Mouse (Mus musculus) midbrain, embryonic 16.5 days (tissue): ENCODE measurements around the gene Tpp1. TPM values are rescaled to one million over a fixed set of nuclear protein-coding genes. Genes with fewer than 3 reads are reported as not detected.

Experiments used
- ATAC-seq: fragments of 200-750 bp; cut with Nextera tagmentation; 2 replicates; pipeline ENCODE4 v1.8.0; 2017; ENCODE audit warnings: moderate TSS enrichment
- H3K27ac ChIP-seq: fragments of 300-500 bp; sonication (generic); 2 replicates; pipeline ENCODE4 v1.5.1; 2014; ENCODE audit warnings: mild to moderate bottlenecking, low read length, mixed read lengths
- H3K27me3 ChIP-seq: fragments of 300-500 bp; sonication (generic); 2 replicates; pipeline ENCODE4 v1.6.1; 2014; ENCODE audit warnings: low read depth, low read length, mixed read lengths; ENCODE audit not compliant: control insufficient read depth, insufficient read depth
- H3K36me3 ChIP-seq: fragments of 300-500 bp; sonication (generic); 2 replicates; pipeline ENCODE4 v1.6.1; 2014; ENCODE audit warnings: mild to moderate bottlenecking, low read length, moderate library complexity, mixed read lengths; ENCODE audit not compliant: control insufficient read depth, insufficient read depth
- H3K4me1 ChIP-seq: fragments of 300-500 bp; sonication (generic); 2 replicates; pipeline ENCODE4 v1.6.1; 2014; ENCODE audit warnings: mild to moderate bottlenecking, low read length, mixed read lengths; ENCODE audit not compliant: control insufficient read depth, insufficient read depth
- H3K4me2 ChIP-seq: fragments of 300-500 bp; sonication (generic); 2 replicates; pipeline ENCODE4 v1.6.1; 2014; ENCODE audit warnings: mild to moderate bottlenecking, low read length, mixed read lengths
- H3K4me3 ChIP-seq: fragments of 300-500 bp; sonication (generic); 2 replicates; pipeline ENCODE4 v1.5.1; 2014; ENCODE audit warnings: low read depth, mild to moderate bottlenecking, low read length, moderate library complexity, mixed read lengths
- H3K9ac ChIP-seq: fragments of 300-500 bp; sonication (generic); 2 replicates; pipeline ENCODE4 v1.6.1; 2014; ENCODE audit warnings: low read depth, low read length, mixed read lengths
- H3K9me3 ChIP-seq: fragments of 300-500 bp; sonication (generic); replicated peaks from 2 replicates; pipeline ENCODE4 v1.6.1; 2014; ENCODE audit warnings: mild to moderate bottlenecking, low read length, mixed read lengths; ENCODE audit not compliant: control insufficient read depth, poor library complexity, severe bottlenecking
- WGBS: fragments of 180-500 bp; shearing (Covaris S2); extraction: QIAGEN DNeasy Blood & Tissue Kit; methylation state at CpG from one replicate; pipeline ENCODE4 v1.1.7; 2014; 5-methylcytosine and 5-hydroxymethylcytosine counted together
- polyA plus RNA-seq: library from polyadenylated mRNA; unstranded; fragments of >200 nt; fragmentation: Nextera tagmentation; extraction: Ambion mirVana; gene quantifications from 2 replicates; pipeline ENCODE4 v1.2.1, GENCODE M21; 2015

Gene Tpp1
- polyA plus RNA-seq: 32.1 and 38.6 TPM in 2 replicates

DNA sequence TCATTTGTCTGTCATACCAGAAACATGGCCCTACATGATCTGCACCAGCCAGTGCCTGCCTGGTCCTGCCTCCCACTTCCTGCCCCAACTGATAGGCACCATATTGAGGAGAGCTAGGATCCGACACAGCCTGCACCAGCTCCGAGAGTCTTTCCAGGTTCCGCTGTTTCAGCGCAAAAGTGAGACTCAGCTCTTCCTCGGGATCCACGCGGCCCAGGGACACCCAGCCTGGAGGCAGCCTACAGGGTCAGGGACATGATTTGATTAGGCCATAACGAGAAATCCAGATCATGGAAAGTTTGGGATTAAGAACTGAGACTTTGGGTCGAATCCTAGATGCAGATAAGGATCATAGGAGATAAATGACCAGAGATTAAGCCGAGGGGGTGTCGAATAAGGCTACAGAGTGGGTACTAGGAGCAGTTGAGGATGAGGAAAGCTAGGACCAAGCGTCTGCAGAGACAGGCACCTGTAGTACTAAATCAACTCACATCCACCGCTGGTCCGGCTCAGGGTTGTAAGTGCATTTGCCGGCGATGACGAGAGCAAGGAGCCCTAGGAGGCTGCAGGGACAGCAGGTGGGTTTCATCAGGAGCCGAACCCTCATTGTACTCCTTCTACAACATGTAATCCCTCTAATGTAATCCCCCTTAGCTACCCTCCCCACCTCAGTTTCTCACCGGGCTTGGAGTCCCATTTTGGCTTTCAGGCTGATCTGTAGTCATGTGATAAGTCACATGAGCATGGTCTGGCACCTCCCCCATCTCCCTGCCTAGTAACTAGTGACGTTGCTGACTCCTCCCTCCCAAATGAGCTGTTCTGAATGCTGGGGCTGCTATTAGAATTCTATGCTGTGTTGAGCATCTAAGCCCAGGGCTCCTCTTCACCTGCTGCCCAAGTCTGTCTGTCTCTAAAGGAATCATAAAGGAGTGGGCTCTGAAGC lies at the start of gene Tpp1:
TSS of gene Tpp1 (minus strand) at position 745 of the 943 bp plus-strand sequence.
- Histone ChIP-seq H3K4me1 (peaks cover 9% of the 10 kb centered on the region), H3K4me2 (peak within 1 kb of the TSS; percentile 50), H3K9me3 (no peaks in the 10 kb centered on the region), H3K4me3 (peak within 1 kb of the TSS; percentile 46), H3K27me3 (no peaks in the 10 kb centered on the region), H3K9ac (peak within 1 kb of the TSS; percentile 66), H3K36me3 (peaks cover 41% of the 10 kb centered on the region), H3K27ac (peak within 1 kb of the TSS; percentile 78)
- ATAC-seq: peak; percentile 85
- 18% methylated on average over 20 of the region's 20 CpGs for WGBS

- no peak overlapping the region for H3K9ac ChIP-seq
- no peak overlapping the region for H3K4me3 ChIP-seq
- no peak overlapping the region for H3K4me2 ChIP-seq
- H3K27me3 ChIP-seq: no peaks in the 10 kb centered on the region
- no peaks in the 10 kb centered on the region for H3K4me1 ChIP-seq
- H3K36me3 ChIP-seq: no peaks in the 10 kb centered on the region
- no peak for ATAC-seq
- WGBS: 96% methylated on average over 3 of the region's 3 CpGs
- no peak overlapping the region for H3K27ac ChIP-seq
- no peaks in the 10 kb centered on the region for H3K9me3 ChIP-seq
Measured at GRCm38 (mm10) chr7:105796972-105797371, 44.9 kb upstream of the Tpp1 start.

GRCm38 (mm10) chr7:105795759-105796366 lies 43.8 kb upstream of the Tpp1 start:
- H3K4me3 ChIP-seq: no peak overlapping the region
- H3K4me1 ChIP-seq: no peaks in the 10 kb centered on the region
- H3K27me3 ChIP-seq: no peaks in the 10 kb centered on the region
- ATAC-seq: no peak
- H3K36me3 ChIP-seq: no peaks in the 10 kb centered on the region
- no peak overlapping the region for H3K4me2 ChIP-seq
- no peak overlapping the region for H3K9ac ChIP-seq
- 7% methylated on average over 7 of the region's 7 CpGs for WGBS
- no peak overlapping the region for H3K27ac ChIP-seq
- H3K9me3 ChIP-seq: no peaks in the 10 kb centered on the region

GRCm38 (mm10) chr7:105793701-105794100 lies 41.7 kb upstream of the Tpp1 start:
- H3K36me3 ChIP-seq: no peaks in the 10 kb centered on the region
- H3K27me3 ChIP-seq: no peaks in the 10 kb centered on the region
- no peak overlapping the region for H3K9ac ChIP-seq
- peaks cover 5% of the 10 kb centered on the region; the same call in 1 of the 2 replicates for H3K4me1 ChIP-seq
- no peak overlapping the region for H3K4me2 ChIP-seq
- no peaks in the 10 kb centered on the region for H3K9me3 ChIP-seq
- H3K4me3 ChIP-seq: no peak overlapping the region
- 66% methylated on average over 7 of the region's 7 CpGs for WGBS
- no peak overlapping the region for H3K27ac ChIP-seq
- ATAC-seq: no peak

DNA sequence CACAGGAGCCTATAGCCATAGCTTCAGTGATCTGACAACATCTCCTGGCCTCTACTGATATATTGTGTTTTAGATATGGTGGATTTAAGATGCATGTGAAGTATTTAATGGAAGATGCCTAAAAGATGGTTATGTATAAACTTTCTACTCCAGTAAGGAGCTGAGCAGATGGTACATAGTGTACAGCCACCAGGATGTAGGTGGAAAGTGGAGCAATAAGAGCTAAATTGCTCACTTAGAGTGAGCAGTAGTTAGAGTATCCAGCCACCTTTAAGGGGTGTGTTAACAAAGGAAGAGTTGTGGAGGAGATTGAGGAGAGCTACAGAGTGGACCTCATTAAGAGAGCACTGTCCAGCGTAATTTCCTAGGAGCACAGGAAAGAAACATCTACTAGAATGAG lies 39.1 kb upstream of the Tpp1 start:
- no peak overlapping the region for H3K4me3 ChIP-seq
- no peaks in the 10 kb centered on the region for H3K27me3 ChIP-seq
- no peak overlapping the region for H3K27ac ChIP-seq
- H3K36me3 ChIP-seq: no peaks in the 10 kb centered on the region
- H3K9me3 ChIP-seq: no peaks in the 10 kb centered on the region
- H3K4me2 ChIP-seq: no peak overlapping the region
- WGBS: 84% methylated on average over 1 of the region's 1 CpGs
- ATAC-seq: no peak
- peaks cover 14% of the 10 kb centered on the region for H3K4me1 ChIP-seq
- no peak overlapping the region for H3K9ac ChIP-seq

DNA sequence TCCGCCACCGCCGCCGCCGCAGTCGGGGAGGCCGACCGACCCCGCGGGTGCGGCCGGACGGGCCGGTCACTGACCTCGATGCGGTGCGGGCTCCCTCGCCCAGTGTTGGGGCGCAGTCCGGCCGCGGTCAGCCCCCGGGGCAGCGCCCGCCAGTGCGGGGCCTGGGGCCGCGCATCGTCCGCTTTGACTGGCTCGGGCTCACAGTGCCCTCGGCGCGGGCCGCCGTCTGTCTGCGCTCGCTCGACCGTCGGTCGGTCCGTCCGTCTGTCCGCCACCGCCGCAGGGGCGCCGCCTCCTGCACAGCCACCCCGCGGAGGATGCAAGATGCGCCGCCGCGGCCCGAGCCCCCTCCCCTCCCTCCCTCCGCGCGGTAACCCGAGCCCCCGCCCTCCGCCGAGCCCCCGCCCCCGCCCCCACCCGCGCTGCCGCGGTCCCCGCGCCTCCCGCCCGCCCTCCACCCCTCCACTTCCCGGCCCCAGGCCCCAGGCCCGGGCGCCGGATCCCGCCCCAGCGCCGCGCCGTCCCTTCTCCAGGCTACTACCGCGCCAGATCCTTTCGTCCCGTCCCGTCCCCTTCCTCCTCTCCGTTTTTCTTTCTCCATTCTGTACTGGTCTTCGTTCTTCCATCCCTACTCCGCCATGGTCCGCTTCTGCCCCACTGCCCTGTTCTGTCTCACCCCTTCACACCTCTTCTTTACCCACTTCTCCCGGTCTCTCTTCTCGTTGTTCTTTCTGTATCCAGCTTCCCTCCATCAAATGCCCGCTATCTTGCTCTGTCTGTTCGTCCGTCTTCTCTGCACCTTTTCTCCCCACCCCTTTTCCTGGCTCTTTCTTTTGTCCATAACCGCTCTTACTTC lies 35.5 kb upstream of the Tpp1 start, which contains the start of gene Dchs1:
TSS of gene Dchs1 (minus strand) at position 370 of the 856 bp plus-strand sequence.
- Histone ChIP-seq H3K9me3 (no peaks in the 10 kb centered on the region), H3K9ac (peak within 1 kb of the TSS; percentile 100), H3K36me3 (0 out of 2 replicates have a peak, but pooled peaks cover 2% of the 10 kb centered on the region), H3K4me1 (peaks cover 50% of the 10 kb centered on the region), H3K4me3 (peak within 1 kb of the TSS; percentile 91), H3K4me2 (peak within 1 kb of the TSS; percentile 93), H3K27me3 (no peaks in the 10 kb centered on the region), H3K27ac (peak within 1 kb of the TSS; percentile 99)
- ATAC-seq: peak; percentile 75
- WGBS: under 1% methylated on average over 62 of the region's 97 CpGs

GRCm38 (mm10) chr7:105786506-105787284 lies 34.7 kb upstream of the Tpp1 start:
- Histone ChIP-seq H3K9ac (peak overlapping the region; percentile 100), H3K4me1 (peaks cover 53% of the 10 kb centered on the region), H3K9me3 (no peaks in the 10 kb centered on the region), H3K27ac (peak overlapping the region; percentile 99), H3K4me2 (peak overlapping the region; percentile 93), H3K4me3 (peak overlapping the region; percentile 91), H3K27me3 (no peaks in the 10 kb centered on the region), H3K36me3 (0 out of 2 replicates have a peak, but pooled peaks cover 2% of the 10 kb centered on the region)
- peak; percentile 76 for ATAC-seq
- WGBS: 2% methylated on average over 17 of the region's 20 CpGs

GRCm38 (mm10) chr7:105784556-105784955 lies 32.5 kb upstream of the Tpp1 start:
- H3K27ac ChIP-seq: no peak overlapping the region

More at GRCm38 (mm10) chr7:105784556-105784955, 32.5 kb upstream of the Tpp1 start:
- H3K9me3 ChIP-seq: no peaks in the 10 kb centered on the region
- H3K36me3 ChIP-seq: peaks cover 13% of the 10 kb centered on the region; the same call in 1 of the 2 replicates
- H3K9ac ChIP-seq: 0 out of 2 replicates have a peak overlapping the region, but pooled peaks have one; percentile 28
- ATAC-seq: no peak
- peak overlapping the region; percentile 17; the same call in 1 of the 2 replicates for H3K4me3 ChIP-seq
- peaks cover 56% of the 10 kb centered on the region for H3K4me1 ChIP-seq
- H3K4me2 ChIP-seq: peak overlapping the region; percentile 93
- H3K27me3 ChIP-seq: no peaks in the 10 kb centered on the region
- WGBS: 22% methylated on average over 4 of the region's 4 CpGs
